Mouse (Mus musculus) kidney, embryonic 16.5 days (tissue): ENCODE measurements around the gene Mapk14. TPM values are rescaled to one million over a fixed set of nuclear protein-coding genes. Genes with fewer than 3 reads are reported as not detected.
"Not testable (repeated sequence)": the region's sequence is repeated elsewhere in the genome, so short reads cannot be mapped to it uniquely, and the experiment has no call there.

Source experiments
- ATAC-seq: fragments of 200-750 bp; cut with Nextera tagmentation; 2 replicates; pipeline ENCODE4 v1.8.0; 2017; ENCODE audit warnings: moderate TSS enrichment; ENCODE audit not compliant: low FRiP score, low TSS enrichment
- H3K27ac ChIP-seq: fragments of 300-500 bp; sonication (generic); 2 replicates; pipeline ENCODE4 v1.5.1; 2014; ENCODE audit warnings: low read length
- H3K27me3 ChIP-seq: fragments of 300-500 bp; sonication (generic); 2 replicates; pipeline ENCODE4 v1.6.1; 2014; ENCODE audit warnings: low read length, control low read depth, mixed read lengths; ENCODE audit not compliant: insufficient read depth
- H3K36me3 ChIP-seq: fragments of 300-500 bp; sonication (generic); 2 replicates; pipeline ENCODE4 v1.6.1; 2014; ENCODE audit warnings: low read length, control low read depth, mixed read lengths; ENCODE audit not compliant: insufficient read depth
- H3K4me1 ChIP-seq: fragments of 300-500 bp; sonication (generic); 2 replicates; pipeline ENCODE4 v1.6.1; 2014; ENCODE audit warnings: low read length, control low read depth, mixed read lengths; ENCODE audit not compliant: insufficient read depth
- H3K4me2 ChIP-seq: fragments of 300-500 bp; sonication (generic); replicated peaks from 2 replicates; pipeline ENCODE4 v1.6.1; 2014; ENCODE audit warnings: low read depth, low read length
- H3K4me3 ChIP-seq: fragments of 300-500 bp; sonication (generic); 2 replicates; pipeline ENCODE4 v1.5.1; 2014; ENCODE audit warnings: mild to moderate bottlenecking, low read length
- H3K9ac ChIP-seq: fragments of 300-500 bp; sonication (generic); replicated peaks from 2 replicates; pipeline ENCODE4 v1.6.1; 2014; ENCODE audit warnings: low read length
- H3K9me3 ChIP-seq: fragments of 300-500 bp; sonication (generic); 2 replicates; pipeline ENCODE4 v1.6.1; 2016; ENCODE audit warnings: low read length, control low read depth
- WGBS: fragments of 180-500 bp; shearing (Covaris S2); extraction: QIAGEN DNeasy Blood & Tissue Kit; methylation state at CpG from one replicate; pipeline ENCODE4 v1.1.7; 2014; 5-methylcytosine and 5-hydroxymethylcytosine counted together
- polyA plus RNA-seq: library from polyadenylated mRNA; unstranded; fragments of >200 nt; fragmentation: Nextera tagmentation; extraction: Ambion mirVana; gene quantifications from 2 replicates; pipeline ENCODE4 v1.2.1, GENCODE M21; 2015

Gene Mapk14
- polyA plus RNA-seq, 1 experiment from 2014 or later = 42.6 TPM

GRCm38 (mm10) chr17:28708989-28709388, 17.9 kb downstream of the Mapk14 start:
- peaks cover 31% of the 10 kb centered on the region for H3K4me1 ChIP-seq
- no peaks in the 10 kb centered on the region for H3K27me3 ChIP-seq
- no peaks in the 10 kb centered on the region for H3K9me3 ChIP-seq
- no peak overlapping the region for H3K4me3 ChIP-seq
- WGBS = 44% methylated on average over 2 of the region's 2 CpGs
- H3K9ac ChIP-seq = no peak overlapping the region
- no peak for ATAC-seq
- no peak overlapping the region for H3K4me2 ChIP-seq
- peaks cover 4% of the 10 kb centered on the region for H3K36me3 ChIP-seq
- no peak overlapping the region for H3K27ac ChIP-seq

- peak; percentile 9; the same call in 1 of the 2 replicates for ATAC-seq
- Histone ChIP-seq H3K4me3 (no peak overlapping the region), H3K4me1 (peaks cover 31% of the 10 kb centered on the region), H3K36me3 (peaks cover 11% of the 10 kb centered on the region), H3K9me3 (no peaks in the 10 kb centered on the region), H3K4me2 (no peak overlapping the region), H3K9ac (no peak overlapping the region), H3K27ac (no peak overlapping the region; the same call in 1 of the 2 replicates), H3K27me3 (no peaks in the 10 kb centered on the region)
- 81% methylated on average over 8 of the region's 8 CpGs for WGBS
Measured at GRCm38 (mm10) chr17:28709552-28710290, 18.6 kb downstream of the Mapk14 start.

- Histone ChIP-seq H3K4me3 (no peak overlapping the region), H3K4me1 (peaks cover 31% of the 10 kb centered on the region), H3K9me3 (no peaks in the 10 kb centered on the region), H3K36me3 (peaks cover 15% of the 10 kb centered on the region), H3K27me3 (no peaks in the 10 kb centered on the region), H3K9ac (no peak overlapping the region), H3K4me2 (no peak overlapping the region), H3K27ac (peak overlapping the region; percentile 35)
- no peak for ATAC-seq
- 57% methylated on average over 8 of the region's 8 CpGs for WGBS
Measured at GRCm38 (mm10) chr17:28710291-28710688, 19.2 kb downstream of the Mapk14 start.

- peak; percentile 82 for ATAC-seq
- Histone ChIP-seq H3K27me3 (no peaks in the 10 kb centered on the region), H3K36me3 (peaks cover 23% of the 10 kb centered on the region), H3K4me1 (peaks cover 31% of the 10 kb centered on the region), H3K4me2 (no peak overlapping the region), H3K27ac (peak overlapping the region; percentile 31), H3K9me3 (no peaks in the 10 kb centered on the region), H3K4me3 (no peak overlapping the region), H3K9ac (no peak overlapping the region)
- 77% methylated on average over 6 of the region's 6 CpGs for WGBS
Measured at GRCm38 (mm10) chr17:28711237-28711636, 20.1 kb downstream of the Mapk14 start.

- Histone ChIP-seq H3K9me3 (no peaks in the 10 kb centered on the region), H3K36me3 (peaks cover 30% of the 10 kb centered on the region), H3K4me1 (peaks cover 26% of the 10 kb centered on the region), H3K27me3 (no peaks in the 10 kb centered on the region), H3K4me3 (no peak overlapping the region), H3K4me2 (peak overlapping the region; percentile 4; the same call in 1 of the 2 replicates), H3K9ac (no peak overlapping the region), H3K27ac (peak overlapping the region; percentile 31; the same call in 1 of the 2 replicates)
- ATAC-seq = no peak
- 43% methylated on average over 6 of the region's 6 CpGs for WGBS
Measured at GRCm38 (mm10) chr17:28712305-28712704, 21.2 kb downstream of the Mapk14 start.

- 91% methylated on average over 3 of the region's 3 CpGs for WGBS
- Histone ChIP-seq H3K9ac (no peak overlapping the region), H3K36me3 (peaks cover 33% of the 10 kb centered on the region), H3K4me3 (no peak overlapping the region), H3K27ac (no peak overlapping the region), H3K9me3 (no peaks in the 10 kb centered on the region), H3K4me1 (peaks cover 26% of the 10 kb centered on the region), H3K4me2 (no peak overlapping the region), H3K27me3 (no peaks in the 10 kb centered on the region)
- no peak for ATAC-seq
Measured at GRCm38 (mm10) chr17:28714006-28714405, 22.9 kb downstream of the Mapk14 start.

GRCm38 (mm10) chr17:28715832-28716548, 24.9 kb downstream of the Mapk14 start:
- H3K9ac ChIP-seq = no peak overlapping the region
- ATAC-seq = no peak
- no peak overlapping the region for H3K27ac ChIP-seq
- H3K4me2 ChIP-seq = no peak overlapping the region
- H3K36me3 ChIP-seq = peaks cover 33% of the 10 kb centered on the region
- H3K9me3 ChIP-seq = no peaks in the 10 kb centered on the region
- 71% methylated on average over 6 of the region's 7 CpGs for WGBS
- no peak overlapping the region for H3K4me3 ChIP-seq
- H3K4me1 ChIP-seq = peaks cover 14% of the 10 kb centered on the region
- H3K27me3 ChIP-seq = no peaks in the 10 kb centered on the region

- H3K9me3 ChIP-seq = no peaks in the 10 kb centered on the region
- H3K27me3 ChIP-seq = no peaks in the 10 kb centered on the region
- WGBS = 68% methylated on average over 3 of the region's 3 CpGs
- no peaks in the 10 kb centered on the region; the same call in 1 of the 2 replicates for H3K4me1 ChIP-seq
- H3K36me3 ChIP-seq = peaks cover 42% of the 10 kb centered on the region
- no peak overlapping the region for H3K4me2 ChIP-seq
- no peak for ATAC-seq
- H3K9ac ChIP-seq = no peak overlapping the region
- H3K4me3 ChIP-seq = no peak overlapping the region
- no peak overlapping the region for H3K27ac ChIP-seq
Measured at GRCm38 (mm10) chr17:28717535-28717934, 26.4 kb downstream of the Mapk14 start.

GRCm38 (mm10) chr17:28725783-28726182, 34.7 kb downstream of the Mapk14 start, which contains the start of gene AC170998.1:
AC170998.1 (plus strand) TSS chr17:28726083.
- WGBS = 97% methylated on average over 4 of the region's 4 CpGs
- H3K4me3 ChIP-seq = no peak within 1 kb of the TSS
- no peaks in the 10 kb centered on the region for H3K27me3 ChIP-seq
- no peaks in the 10 kb centered on the region for H3K9me3 ChIP-seq
- ATAC-seq = no peak
- H3K27ac ChIP-seq = no peak within 1 kb of the TSS
- no peak within 1 kb of the TSS for H3K9ac ChIP-seq
- peaks cover 71% of the 10 kb centered on the region for H3K36me3 ChIP-seq
- no peak within 1 kb of the TSS for H3K4me2 ChIP-seq
- no peaks in the 10 kb centered on the region for H3K4me1 ChIP-seq

- 84% methylated on average over 11 of the region's 11 CpGs for WGBS
- not testable (repeated sequence) for ATAC-seq, H3K4me3 ChIP-seq, H3K27me3 ChIP-seq, H3K9me3 ChIP-seq, H3K4me2 ChIP-seq, H3K27ac ChIP-seq, H3K9ac ChIP-seq, H3K4me1 ChIP-seq
- peaks cover 75% of the 10 kb centered on the region for H3K36me3 ChIP-seq
Measured at GRCm38 (mm10) chr17:28727511-28727910, 36.4 kb downstream of the Mapk14 start.
